Mouse (Mus musculus): ENCODE measurements at regions not wholly inside any gene's neighbourhood (a gene's known extent, or its start where the extent isn't known, plus 50 kb on each side); places are given as distances from the start of the nearest gene placed in this dataset.

DNA sequence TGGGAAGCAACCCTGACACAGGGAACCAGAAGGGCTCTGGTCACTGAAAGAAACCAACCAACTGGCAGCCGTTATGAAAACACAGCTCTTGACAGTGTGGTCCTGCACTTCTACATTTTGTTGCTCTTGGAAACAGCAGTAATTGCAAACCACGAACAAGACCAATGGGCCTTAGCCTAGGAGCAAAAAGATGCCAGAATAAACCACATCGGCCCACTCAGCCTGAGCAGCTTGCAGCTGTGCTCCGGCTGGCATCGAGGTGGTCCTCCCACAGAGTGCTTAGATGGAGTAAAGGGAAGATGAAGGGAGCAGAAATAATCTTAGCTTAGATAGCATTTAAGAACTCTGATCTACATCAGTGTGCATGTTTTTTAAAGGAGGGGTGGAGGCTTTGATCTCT is 138.0 kb downstream of the Usp46 start:
- CTCF ChIA-PET, result no interaction called here

DNA sequence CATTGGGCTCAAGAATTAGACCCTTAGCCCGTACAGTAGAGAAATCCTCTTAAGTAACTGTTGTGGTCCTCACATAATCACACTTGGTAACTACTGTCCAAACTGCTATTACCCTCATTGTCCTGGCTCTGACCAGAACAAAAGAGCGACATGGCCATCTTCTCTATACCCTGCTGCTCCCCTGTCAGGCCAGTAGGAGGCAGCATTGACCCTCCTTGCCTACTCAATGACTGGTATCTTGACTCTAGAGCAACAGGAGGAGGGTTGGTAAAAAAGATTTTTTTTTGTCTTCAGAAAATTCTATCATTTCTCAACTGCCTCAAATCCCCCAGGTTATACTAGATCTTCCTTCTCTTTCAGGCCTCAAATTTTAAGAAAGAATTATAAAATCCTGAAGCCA is 130.4 kb downstream of the Usp46 start:
- CTCF ChIA-PET, result no interaction called here

DNA sequence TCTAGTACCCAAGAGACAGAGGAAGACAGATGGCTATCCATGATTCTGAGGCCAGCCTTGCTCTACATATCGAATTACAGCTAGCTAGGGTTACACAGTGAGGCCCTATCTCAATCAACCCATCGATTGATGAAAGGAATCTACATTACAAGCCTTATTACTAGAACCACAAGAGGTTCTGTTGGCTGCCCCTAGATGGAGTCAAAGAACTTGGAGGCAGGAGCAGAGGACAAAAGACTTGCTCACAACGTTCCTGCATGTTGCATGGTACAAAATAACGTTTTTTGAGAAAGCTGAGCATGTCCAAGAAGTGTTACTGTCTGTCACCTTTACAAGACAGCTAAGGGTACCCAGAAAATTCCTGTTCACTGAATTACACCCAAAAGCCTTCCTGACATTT is 129.8 kb downstream of the Usp46 start:
- CTCF ChIA-PET, result no interaction called here

DNA sequence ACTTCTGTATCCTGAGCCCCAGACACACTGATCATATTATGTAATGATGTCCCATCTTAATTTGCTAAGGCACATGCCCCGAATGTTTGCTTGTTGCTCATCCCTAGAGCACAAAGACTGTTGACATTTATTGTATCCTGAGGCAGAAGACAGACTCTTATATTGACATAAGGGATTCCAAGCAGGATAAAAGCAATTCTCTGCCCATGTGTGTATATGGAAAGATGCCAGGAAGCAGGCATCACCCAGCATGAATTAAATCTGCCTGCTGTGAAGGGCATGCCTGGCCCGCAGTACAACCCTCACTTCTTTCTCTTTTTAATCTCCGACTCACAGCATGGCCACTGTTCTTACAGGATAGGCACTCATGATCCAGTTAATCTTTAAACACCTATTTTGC is 125.3 kb downstream of the Usp46 start:
- CTCF ChIA-PET, result no interaction called here

DNA sequence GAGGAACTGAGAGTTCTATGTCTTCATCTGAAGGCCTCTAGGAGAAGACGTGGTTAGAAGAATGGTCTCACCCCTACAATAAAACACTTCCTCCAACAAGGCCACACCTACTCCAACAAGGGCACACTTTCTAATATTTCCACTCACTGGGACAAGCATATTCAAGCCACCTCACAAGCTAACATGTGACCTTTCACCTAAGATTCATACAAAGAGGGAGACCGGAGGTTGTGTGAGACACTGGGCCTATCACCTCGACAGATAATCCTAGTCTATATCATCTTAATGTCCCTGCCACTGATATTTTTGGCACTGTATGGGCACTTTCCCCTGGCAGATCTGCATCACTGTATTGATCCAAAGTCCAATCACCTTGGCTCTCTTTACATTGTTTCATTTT is 122.6 kb downstream of the Usp46 start:
- CTCF ChIA-PET, result interaction anchor here (0.7 kb wide), 1 partner anchor 156 kb away, joined by 3 read pairs; no protein-coding TSS in a partner anchor

DNA sequence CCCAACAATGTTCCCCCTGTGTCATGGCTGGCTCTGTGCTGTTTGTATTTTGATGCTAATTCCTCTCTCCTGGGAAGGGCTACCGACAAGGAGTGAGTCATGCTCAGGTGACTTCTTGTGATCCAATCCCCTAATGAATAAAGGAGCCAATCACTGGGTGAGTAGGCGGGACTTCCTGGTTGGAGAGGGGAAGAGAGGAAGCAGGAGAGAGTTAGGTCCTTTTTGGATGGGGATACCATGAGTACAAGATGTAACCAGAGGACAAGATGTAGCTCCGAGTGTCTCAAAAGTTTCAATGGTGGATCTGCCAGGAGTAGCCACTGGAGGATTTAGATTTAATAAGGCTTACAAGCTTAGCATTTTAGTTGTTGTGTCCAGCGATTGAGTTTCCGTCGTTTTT is 122.1 kb downstream of the Usp46 start:
- CTCF ChIA-PET, result interaction anchor here (0.7 kb wide), 1 partner anchor 155 kb away, joined by 3 read pairs; no protein-coding TSS in a partner anchor

DNA sequence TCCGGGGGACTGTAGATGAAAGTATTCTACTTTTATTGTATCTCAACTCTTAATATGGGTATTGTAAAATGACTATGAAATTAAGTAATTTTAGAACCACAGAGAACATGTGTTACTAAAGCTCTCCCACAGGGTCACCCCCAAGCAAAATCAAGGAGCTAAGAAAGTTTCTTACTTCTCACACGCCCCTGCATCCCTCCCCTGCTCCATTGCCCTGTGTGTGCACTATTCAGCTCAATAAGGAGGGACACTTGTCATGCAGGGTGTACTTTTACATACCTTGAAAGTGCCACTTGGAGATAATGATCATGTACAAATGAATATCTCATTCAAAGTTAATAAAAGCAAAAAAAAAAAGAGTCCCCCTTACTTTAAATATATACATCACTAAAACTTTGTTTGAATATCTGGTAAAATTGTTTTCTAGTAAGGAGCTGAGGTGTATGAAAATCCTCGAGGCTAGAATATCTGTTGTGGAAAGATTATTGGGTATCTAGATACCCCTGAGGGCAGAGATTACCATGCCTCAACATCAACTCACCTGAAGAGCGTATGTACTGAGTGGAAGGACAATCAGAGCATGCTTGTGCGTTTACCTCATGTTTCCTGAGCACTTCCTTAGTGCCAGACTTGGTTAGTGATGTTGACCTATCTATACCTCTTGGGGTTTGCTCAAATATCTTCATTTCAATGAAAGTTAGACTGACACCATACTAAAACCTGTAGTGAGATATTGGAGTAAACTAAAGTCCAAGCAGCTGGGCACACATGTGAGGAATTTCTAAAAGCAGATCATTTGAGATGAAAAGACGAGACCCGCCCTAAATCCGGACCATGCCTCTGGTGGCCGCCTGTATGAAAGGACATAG is 120.0 kb downstream of the Usp46 start:
- CTCF ChIA-PET, result no interaction called here

Measured in spleen, embryonic (tissue).